Mouse (Mus musculus) bone marrow macrophage, adult 2 months (primary cell): ENCODE measurements at regions not wholly inside any gene's neighbourhood (a gene's known extent, or its start where the extent isn't known, plus 50 kb on each side); places are given as distances from the start of the nearest gene placed in this dataset.

Experiments
- H3K27ac ChIP-seq: 2 replicates; pipeline ENCODE4 v1.5.1; 2012; ENCODE audit warnings: low read depth, low read length; ENCODE audit not compliant: insufficient read depth
- H3K4me1 ChIP-seq: 2 replicates; pipeline ENCODE4 v1.6.1; 2012; ENCODE audit warnings: low read length; ENCODE audit not compliant: control insufficient read depth, insufficient read depth
- H3K4me3 ChIP-seq: 2 replicates; pipeline ENCODE4 v1.5.1; 2012; ENCODE audit warnings: mild to moderate bottlenecking, low read length, moderate library complexity; ENCODE audit not compliant: insufficient read depth
- CTCF ChIP-seq: IDR thresholded peaks from 2 replicates; pipeline ENCODE4 v1.5.1; 2012; ENCODE audit warnings: low read depth, mild to moderate bottlenecking, low read length, moderate library complexity
- POLR2A ChIP-seq: IDR thresholded peaks from 2 replicates; pipeline ENCODE4 v1.6.1; 2012; ENCODE audit warnings: mild to moderate bottlenecking, low read depth, low read length, borderline replicate concordance

GRCm38 (mm10) chr12:32768744-32769535 is 50.4 kb upstream of the Nampt start:
- H3K4me1 ChIP-seq = peaks cover 20% of the 10 kb centered on the region
- no peak overlapping the region for H3K4me3 ChIP-seq
- no peak overlapping the region for H3K27ac ChIP-seq
- TF ChIP-seq POLR2A (no peak), CTCF (no peak)
